Mouse (Mus musculus): ENCODE data around the gene Sbsn. TPM values are rescaled to one million over a fixed set of nuclear protein-coding genes. Genes with fewer than 3 reads are reported as not detected.
A peak's percentile ranks its signal among the peaks of the same experiment; 100 is the strongest.

Sbsn gene
- polyA plus RNA-seq (2012; rRNA removed) (0.12 and 0.37 TPM in 2 replicates), polyA plus RNA-seq (2014; fragmentation: Nextera tagmentation; extraction: Ambion mirVana) (not detected in 2 replicates)

- WGBS (ENCODE audit: insufficient replicate concordance) = 61% methylated on average over 4 of the region's 5 CpGs
- Histone ChIP-seq H3K4me2 (ENCODE audit: low read depth) (no peak within 1 kb of the TSS), H3K27me3 (ENCODE audit: control insufficient read depth, insufficient read depth, low read length) (no peaks in the 10 kb centered on the region), H3K36me3 (replicated peaks; ENCODE audit: control insufficient read depth, insufficient read depth, low read depth) (no peaks in the 10 kb centered on the region), H3K4me3 (ENCODE audit: insufficient read depth in 1 of 2, low read depth in 2 of 2, low read length in 2 of 2) (no peak within 1 kb of the TSS), H3K9ac (replicated peaks) (no peak within 1 kb of the TSS), H3K27ac (no peak within 1 kb of the TSS), H3K9me3 (ENCODE audit: control insufficient read depth, low read length) (no peaks in the 10 kb centered on the region), H3K4me1 (replicated peaks; ENCODE audit: control insufficient read depth in 2 of 2, insufficient read depth in 2 of 2, low read length in 1 of 2) (no peaks in the 10 kb centered on the region)
- TF ChIP-seq CTCF (IDR thresholded peaks at IDR 0.05; ENCODE audit: low read depth) (no peak), EP300 (IDR thresholded peaks at IDR 0.05; ENCODE audit: low read depth) (no peak)
- DNase-seq (ENCODE audit: low read depth in 3 of 3, low spot score in 3 of 3) (no peak), ATAC-seq (ENCODE audit: insufficient read depth) (no peak)
Measured at GRCm38 (mm10) chr7:30751086-30751669, at the start of gene Sbsn. Gene Sbsn (plus strand): TSS chr7:30751471.

GRCm38 (mm10) chr7:30706214-30706882 lies 44.9 kb upstream of the Sbsn start:
- peak in 1 of 3 experiments; percentile 20 for DNase-seq (ENCODE audit: low read depth in 3 of 3, low spot score in 3 of 3)
- 18% methylated on average over 8 of the region's 8 CpGs for WGBS (ENCODE audit: insufficient replicate concordance)
- H3K4me3 ChIP-seq (ENCODE audit: insufficient read depth in 1 of 2, low read depth in 2 of 2, low read length in 2 of 2) = no peak overlapping the region

GRCm38 (mm10) chr7:30707441-30707840 lies 43.8 kb upstream of the Sbsn start:
- DNase-seq (ENCODE audit: low read depth in 3 of 3, low spot score in 3 of 3) (no peak), ATAC-seq (ENCODE audit: insufficient read depth) (no peak)
- no peak overlapping the region for H3K4me2 ChIP-seq (ENCODE audit: low read depth)
- H3K27ac ChIP-seq = no peak overlapping the region
- WGBS (ENCODE audit: insufficient replicate concordance) = 67% methylated on average over 1 of the region's 1 CpGs
- H3K9ac ChIP-seq (replicated peaks) = no peak overlapping the region
- TF ChIP-seq EP300 (IDR thresholded peaks at IDR 0.05; ENCODE audit: low read depth) (no peak), CTCF (IDR thresholded peaks at IDR 0.05; ENCODE audit: low read depth) (no peak)
- peaks cover 4 to 14% of the 10 kb centered on the region in 2 experiments; a peak in 3 of 4 replicates for H3K4me1 ChIP-seq (replicated peaks; ENCODE audit: control insufficient read depth in 2 of 2, insufficient read depth in 2 of 2, low read length in 1 of 2)
- no peaks in the 10 kb centered on the region for H3K36me3 ChIP-seq (replicated peaks; ENCODE audit: control insufficient read depth, insufficient read depth, low read depth)
- no peak overlapping the region for H3K4me3 ChIP-seq (ENCODE audit: insufficient read depth in 1 of 2, low read depth in 2 of 2, low read length in 2 of 2)
- no peaks in the 10 kb centered on the region for H3K9me3 ChIP-seq (ENCODE audit: control insufficient read depth, low read length)
- H3K27me3 ChIP-seq (ENCODE audit: control insufficient read depth, insufficient read depth, low read length) = no peaks in the 10 kb centered on the region

More at GRCm38 (mm10) chr7:30706214-30706882, 44.9 kb upstream of the Sbsn start:
- Histone ChIP-seq H3K4me2 (ENCODE audit: low read depth) (peak overlapping the region; percentile 37), H3K27ac (no peak overlapping the region), H3K9me3 (ENCODE audit: control insufficient read depth, low read length) (no peaks in the 10 kb centered on the region), H3K27me3 (ENCODE audit: control insufficient read depth, insufficient read depth, low read length) (no peaks in the 10 kb centered on the region), H3K36me3 (replicated peaks; ENCODE audit: control insufficient read depth, insufficient read depth, low read depth) (no peaks in the 10 kb centered on the region), H3K9ac (replicated peaks) (no peak overlapping the region), H3K4me1 (replicated peaks; ENCODE audit: control insufficient read depth in 2 of 2, insufficient read depth in 2 of 2, low read length in 1 of 2) (peaks cover 4 to 14% of the 10 kb centered on the region in 2 experiments; a peak in 3 of 4 replicates)
- TF ChIP-seq CTCF (IDR thresholded peaks at IDR 0.05; ENCODE audit: low read depth) = no peak
- no peak for TF ChIP-seq EP300 (IDR thresholded peaks at IDR 0.05; ENCODE audit: low read depth)
- ATAC-seq (ENCODE audit: insufficient read depth) = peak; percentile 73

GRCm38 (mm10) chr7:30711942-30712341 lies 39.3 kb upstream of the Sbsn start, which contains the start of gene Atp4a:
Gene Atp4a (plus strand): TSS chr7:30712209.
- no peak within 1 kb of the TSS for H3K9ac ChIP-seq (replicated peaks)
- DNase-seq (ENCODE audit: low read depth in 3 of 3, low spot score in 3 of 3) (no peak), ATAC-seq (ENCODE audit: insufficient read depth) (no peak)
- H3K4me1 ChIP-seq (replicated peaks; ENCODE audit: control insufficient read depth in 2 of 2, insufficient read depth in 2 of 2, low read length in 1 of 2) = peaks cover under 1 to 3% of the 10 kb centered on the region in 2 experiments; a peak in 3 of 4 replicates
- no peak for TF ChIP-seq EP300 (IDR thresholded peaks at IDR 0.05; ENCODE audit: low read depth)
- no peak for TF ChIP-seq CTCF (IDR thresholded peaks at IDR 0.05; ENCODE audit: low read depth)
- H3K4me3 ChIP-seq (ENCODE audit: insufficient read depth in 1 of 2, low read depth in 2 of 2, low read length in 2 of 2) = no peak within 1 kb of the TSS
- no peak within 1 kb of the TSS for H3K27ac ChIP-seq
- no peak within 1 kb of the TSS for H3K4me2 ChIP-seq (ENCODE audit: low read depth)
- peaks cover 8% of the 10 kb centered on the region for H3K27me3 ChIP-seq (ENCODE audit: control insufficient read depth, insufficient read depth, low read length)
- 66% methylated on average over 3 of the region's 3 CpGs for WGBS (ENCODE audit: insufficient replicate concordance)
- H3K36me3 ChIP-seq (replicated peaks; ENCODE audit: control insufficient read depth, insufficient read depth, low read depth) = no peaks in the 10 kb centered on the region
- H3K9me3 ChIP-seq (ENCODE audit: control insufficient read depth, low read length) = no peaks in the 10 kb centered on the region

Data from liver, embryonic 14.5 days (tissue).